8 mouse cellular contexts compared by ENCODE assay signal in genomic region chr1:52816910-52817812, GRCm38 (mm10). TPM values are rescaled to one million over a fixed set of nuclear protein-coding genes. Genes with fewer than 3 reads are reported as not detected.
DNase-seq lines count a peak whose midpoint lies in the region; ATAC-seq and TF ChIP-seq lines count a peak whose summit lies in the region.

Gene Inpp1 (minus strand): TSS chr1:52817688.

- H3K9me3 ChIP-seq in embryonic facial prominence, embryonic 10.5 days, result no peaks in the 10 kb centered on the region
- no peaks in the 10 kb centered on the region for H3K9me3 ChIP-seq in intestine, postnatal 0 days (ENCODE audit: control insufficient read depth)
- H3K9me3 ChIP-seq in limb, embryonic 11.5 days (ENCODE audit: control insufficient read depth, low read length), result no peaks in the 10 kb centered on the region
- H3K9me3 ChIP-seq in midbrain, embryonic 13.5 days, result no peaks in the 10 kb centered on the region

- H3K4me3 ChIP-seq in embryonic facial prominence, embryonic 10.5 days, result peak within 1 kb of the TSS; percentile 74
- peak within 1 kb of the TSS; percentile 73 for H3K4me3 ChIP-seq in intestine, postnatal 0 days (ENCODE audit: low read depth, low read length)
- peak within 1 kb of the TSS; percentile 65 for H3K4me3 ChIP-seq in limb, embryonic 11.5 days (ENCODE audit: low read depth, low read length)
- H3K4me3 ChIP-seq in midbrain, embryonic 13.5 days (replicated peaks), result peak within 1 kb of the TSS; percentile 67
- peak within 1 kb of the TSS; percentile 73 for H3K4me3 ChIP-seq in small intestine, adult 2 months (ENCODE audit: low read depth, low read length)

- H3K36me3 ChIP-seq in embryonic facial prominence, embryonic 10.5 days (replicated peaks), result no peaks in the 10 kb centered on the region
- 0 out of 2 replicates have a peak, but pooled peaks cover 6% of the 10 kb centered on the region for H3K36me3 ChIP-seq in intestine, postnatal 0 days (ENCODE audit: control insufficient read depth, insufficient read depth)
- H3K36me3 ChIP-seq in limb, embryonic 11.5 days (ENCODE audit: control insufficient read depth, insufficient read depth, low read length), result no peaks in the 10 kb centered on the region
- H3K36me3 ChIP-seq in midbrain, embryonic 13.5 days, result no peaks in the 10 kb centered on the region
- H3K36me3 ChIP-seq in small intestine, adult 2 months (ENCODE audit: control insufficient read depth, insufficient read depth, low read length), result no peaks in the 10 kb centered on the region

- peak; percentile 68 for DNase-seq in layer of hippocampus, adult 11-12 months (ENCODE audit: low spot score)
- DNase-seq in layer of hippocampus, adult 9-10 months (ENCODE audit: low spot score), result no peak
- DNase-seq in embryonic facial prominence, embryonic 10.5 days (ENCODE audit: low spot score), result peak; percentile 80
- no peak for DNase-seq in gonadal fat pad, adult 2 months (ENCODE audit: low read depth)
- peak; percentile 77 for DNase-seq in limb, embryonic 11.5 days (ENCODE audit: low spot score)

- peak within 1 kb of the TSS; percentile 78 for H3K9ac ChIP-seq in intestine, postnatal 0 days (ENCODE audit: low read depth, low read length)
- H3K9ac ChIP-seq in limb, embryonic 11.5 days (ENCODE audit: low read length), result peak within 1 kb of the TSS; percentile 86
- peak within 1 kb of the TSS; percentile 88 for H3K9ac ChIP-seq in midbrain, embryonic 13.5 days (replicated peaks)

- peak within 1 kb of the TSS; percentile 88 for H3K27ac ChIP-seq in embryonic facial prominence, embryonic 10.5 days (replicated peaks)
- peak within 1 kb of the TSS; percentile 73 for H3K27ac ChIP-seq in intestine, postnatal 0 days (ENCODE audit: low read depth, low read length)
- no peak within 1 kb of the TSS; the same call in 1 of the 2 replicates for H3K27ac ChIP-seq in limb, embryonic 11.5 days (replicated peaks; ENCODE audit: low read depth, low read length)
- peak within 1 kb of the TSS; percentile 82 for H3K27ac ChIP-seq in midbrain, embryonic 13.5 days
- peak within 1 kb of the TSS; percentile 29 for H3K27ac ChIP-seq in small intestine, adult 2 months (ENCODE audit: insufficient read depth, low read depth, low read length)

- peak within 1 kb of the TSS; percentile 94 for H3K4me2 ChIP-seq in intestine, postnatal 0 days (replicated peaks; ENCODE audit: low read depth)
- peak within 1 kb of the TSS; percentile 76 for H3K4me2 ChIP-seq in limb, embryonic 11.5 days (ENCODE audit: low read depth, severe bottlenecking)
- peak within 1 kb of the TSS; percentile 73 for H3K4me2 ChIP-seq in midbrain, embryonic 13.5 days (replicated peaks)

- H3K27me3 ChIP-seq in embryonic facial prominence, embryonic 10.5 days (replicated peaks; ENCODE audit: low read depth, poor library complexity, severe bottlenecking), result no peaks in the 10 kb centered on the region
- no peaks in the 10 kb centered on the region for H3K27me3 ChIP-seq in intestine, postnatal 0 days (replicated peaks; ENCODE audit: control insufficient read depth, insufficient read depth, low read length)
- no peaks in the 10 kb centered on the region for H3K27me3 ChIP-seq in limb, embryonic 11.5 days (ENCODE audit: control insufficient read depth, insufficient read depth, low read length)
- H3K27me3 ChIP-seq in midbrain, embryonic 13.5 days, result no peaks in the 10 kb centered on the region
- H3K27me3 ChIP-seq in small intestine, adult 2 months (ENCODE audit: control insufficient read depth, insufficient read depth, low read length), result no peaks in the 10 kb centered on the region

- WGBS in embryonic facial prominence, embryonic 10.5 days, result under 1% methylated on average over 59 of the region's 59 CpGs
- under 1% methylated on average over 58 of the region's 59 CpGs for WGBS in intestine, postnatal 0 days
- 1% methylated on average over 53 of the region's 59 CpGs for WGBS in limb, embryonic 11.5 days
- WGBS in midbrain, embryonic 13.5 days, result under 1% methylated on average over 50 of the region's 59 CpGs
- 1% methylated on average over 58 of the region's 59 CpGs for WGBS in small intestine, adult 2 months

- TF ChIP-seq POLR2A in small intestine, adult 2 months (IDR thresholded peaks at IDR 0.05; ENCODE audit: low read depth, low read length), result peak; percentile 17; the same call in 1 of the 2 replicates

- peaks cover 26% of the 10 kb centered on the region for H3K4me1 ChIP-seq in embryonic facial prominence, embryonic 10.5 days
- no peaks in the 10 kb centered on the region for H3K4me1 ChIP-seq in intestine, postnatal 0 days (replicated peaks; ENCODE audit: control insufficient read depth, insufficient read depth, low read length)
- H3K4me1 ChIP-seq in limb, embryonic 11.5 days (ENCODE audit: control insufficient read depth, insufficient read depth, low read length), result no peaks in the 10 kb centered on the region
- peaks cover 22% of the 10 kb centered on the region for H3K4me1 ChIP-seq in midbrain, embryonic 13.5 days (replicated peaks)
- peaks cover 1% of the 10 kb centered on the region for H3K4me1 ChIP-seq in small intestine, adult 2 months (ENCODE audit: control insufficient read depth, insufficient read depth, insufficient read length, low read length)

- ATAC-seq in intestine, postnatal 0 days, result peak; percentile 93
- ATAC-seq in limb, embryonic 11.5 days (ENCODE audit: insufficient number of reproducible peaks, low FRiP score, low TSS enrichment, low read depth), result peak; percentile 84
- peak; percentile 92 for ATAC-seq in midbrain, embryonic 13.5 days

- TF ChIP-seq CTCF in intestine, postnatal 0 days (IDR thresholded peaks at IDR 0.05; ENCODE audit: low read depth), result peak; percentile 80
- TF ChIP-seq CTCF in small intestine, adult 2 months (IDR thresholded peaks at IDR 0.05; ENCODE audit: extremely low read depth, insufficient read length, insufficient replicate concordance, low read depth, low read length), result peak; percentile 67; the same call in 1 of the 2 replicates

RNA-seq across cellular contexts. Expression of gene Inpp1, which starts in this region (rescaled TPM):
- 13.7 and 15.7 TPM in 2 replicates for polyA plus RNA-seq in embryonic facial prominence, embryonic 10.5 days (2016; fragmentation: Nextera tagmentation; extraction: Ambion mirVana)
- polyA plus RNA-seq in gonadal fat pad, adult 2 months (2012; rRNA removed), result 11.8 and 12.7 TPM in 2 replicates
- 24.6 and 25.0 TPM in 2 replicates for polyA plus RNA-seq in intestine, postnatal 0 days (2015; fragmentation: Nextera tagmentation; extraction: Ambion mirVana)
- 16.0 and 18.6 TPM in 2 replicates for polyA plus RNA-seq in limb, embryonic 11.5 days (2014; fragmentation: Nextera tagmentation; extraction: Ambion mirVana)
- 23.2 and 23.3 TPM in 2 replicates for polyA plus RNA-seq in midbrain, embryonic 13.5 days (2015; fragmentation: Nextera tagmentation; extraction: Ambion mirVana)
- polyA plus RNA-seq in small intestine, adult 2 months (2012; rRNA removed), result 2.6 and 7.5 TPM in 2 replicates

Comparison
In these comparisons a context has a peak if more than half of its experiments do, and no peak if none do; other contexts are left out.
1. DNase-seq: peak in layer of hippocampus, adult 11-12 months (single experiment), embryonic facial prominence, embryonic 10.5 days (single experiment) and limb, embryonic 11.5 days (single experiment); none in layer of hippocampus, adult 9-10 months (single experiment) and gonadal fat pad, adult 2 months (single experiment).
2. Peak in every context shown above with its lines, with median percentiles within 50 percentile points of each other: H3K4me3 ChIP-seq, ATAC-seq, H3K4me2 ChIP-seq and H3K9ac ChIP-seq.